Mouse (Mus musculus) heart, adult 11 months (tissue): Measurements from ENCODE around the gene Pde11a.
A peak's percentile ranks its signal among the peaks of the same experiment; 100 is the strongest.

Experiments
- DNase-seq: peaks from one replicate; pipeline ENCODE4 v3.0.0; 2022

Pde11a gene

DNA sequence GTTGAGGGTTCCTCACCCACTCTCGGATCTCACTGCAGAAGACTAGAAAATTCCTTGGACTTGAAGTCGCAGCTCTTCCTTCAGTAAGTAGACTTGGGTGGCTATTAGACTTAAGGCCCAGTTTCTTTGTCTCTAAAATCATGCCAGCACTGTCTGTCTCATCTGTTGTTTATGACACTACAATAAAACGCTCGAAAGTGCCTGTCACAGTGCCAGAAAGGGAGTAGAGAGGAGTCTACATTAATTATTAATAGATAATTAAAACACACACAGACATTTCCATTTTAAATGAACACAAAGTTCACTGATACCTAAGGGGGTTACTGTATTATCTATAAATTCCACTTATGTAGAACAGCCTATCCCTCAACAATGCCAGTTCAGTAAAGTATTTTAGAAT, 287.7 kb downstream of the Pde11a start:
- no peak for DNase-seq

DNA sequence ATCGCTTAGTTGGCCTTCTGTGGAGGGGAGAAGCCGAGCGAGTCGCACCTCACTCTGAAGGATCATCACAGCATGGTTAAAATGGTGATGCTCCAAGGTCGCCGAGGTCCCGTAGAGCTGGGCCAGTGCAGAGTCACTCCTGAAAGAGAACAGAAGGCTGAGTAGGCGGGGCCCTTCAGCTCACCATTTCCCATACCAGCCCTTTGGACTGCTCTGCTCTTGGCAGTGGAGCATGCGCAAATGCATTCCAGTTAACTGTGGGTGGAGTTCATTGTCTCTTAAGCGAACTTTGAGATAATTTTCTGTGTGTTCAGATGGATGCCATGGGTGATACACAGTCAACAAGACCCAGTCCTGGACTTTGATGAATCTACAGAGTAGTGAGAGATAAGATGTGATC, 288.5 kb downstream of the Pde11a start:
- DNase-seq, result no peak

GRCm38 (mm10) chr2:76049529-76049928, 289.0 kb downstream of the Pde11a start:
- no peak for DNase-seq

- no peak for DNase-seq
Measured at GRCm38 (mm10) chr2:76047740-76048139, 290.8 kb downstream of the Pde11a start.

DNA sequence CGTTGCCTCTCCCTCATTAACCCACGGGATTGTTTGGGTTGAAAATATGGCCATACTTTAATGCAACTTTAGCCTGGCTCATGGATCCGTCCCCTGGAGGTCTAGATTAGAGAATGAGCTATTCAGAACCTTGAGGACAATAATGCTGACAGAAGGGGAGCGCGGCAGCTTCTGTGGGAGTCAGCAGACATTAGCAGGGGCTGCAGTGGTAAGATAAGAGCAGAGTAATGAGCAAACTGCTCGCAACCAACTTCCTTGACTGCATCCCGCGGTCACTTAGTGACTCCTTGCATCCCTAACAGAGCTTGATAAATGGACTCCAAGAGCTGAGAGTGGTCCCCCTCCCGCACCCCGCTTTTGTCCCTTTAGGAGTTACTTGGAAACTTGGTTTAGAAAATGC, 296.4 kb downstream of the Pde11a start:
- DNase-seq, result no peak

DNA sequence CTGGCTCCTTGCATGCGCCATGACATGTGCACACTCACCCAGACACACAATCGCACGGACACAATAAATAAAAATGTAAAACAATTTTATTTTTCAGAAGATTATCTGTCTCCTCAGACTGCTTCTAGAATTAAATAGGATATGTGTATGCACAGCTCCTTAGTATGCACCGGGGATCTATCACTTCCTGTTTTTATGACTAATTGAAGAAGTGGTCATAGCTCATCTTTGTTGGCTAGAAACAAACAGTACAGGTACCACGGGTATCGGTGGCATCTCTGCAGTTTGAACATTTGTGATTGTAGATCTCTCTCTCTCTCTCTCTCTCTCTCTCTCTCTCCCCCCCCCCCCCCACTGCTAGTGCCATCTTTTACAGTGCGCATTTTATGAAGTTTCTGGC, 298.5 kb downstream of the Pde11a start:
- DNase-seq, result no peak

DNA sequence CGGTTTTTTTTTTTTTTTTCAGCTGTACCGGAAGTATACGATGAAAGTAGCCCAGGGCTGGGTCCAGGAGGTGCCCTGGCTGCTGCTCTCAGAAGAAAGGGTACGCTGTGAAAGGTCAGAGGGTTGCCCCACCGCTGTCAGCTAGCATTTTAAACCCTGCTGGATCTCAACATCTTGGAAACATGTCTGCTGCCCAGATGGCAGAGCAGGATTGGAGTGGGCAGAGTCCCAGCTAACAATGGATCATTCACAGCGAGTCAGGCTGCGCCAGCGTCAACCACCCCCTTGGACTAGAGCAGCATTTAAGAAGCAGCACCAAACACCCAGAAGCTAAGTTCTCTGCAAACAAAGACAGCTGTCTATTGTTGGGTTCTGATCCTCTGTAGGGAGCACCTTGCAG, 308.5 kb downstream of the Pde11a start:
- no peak for DNase-seq

GRCm38 (mm10) chr2:76029081-76029901, 309.3 kb downstream of the Pde11a start:
- no peak for DNase-seq

GRCm38 (mm10) chr2:76016890-76017289, 321.7 kb downstream of the Pde11a start:
- DNase-seq, result no peak

GRCm38 (mm10) chr2:76016136-76016535, 322.4 kb downstream of the Pde11a start:
- no peak for DNase-seq

DNA sequence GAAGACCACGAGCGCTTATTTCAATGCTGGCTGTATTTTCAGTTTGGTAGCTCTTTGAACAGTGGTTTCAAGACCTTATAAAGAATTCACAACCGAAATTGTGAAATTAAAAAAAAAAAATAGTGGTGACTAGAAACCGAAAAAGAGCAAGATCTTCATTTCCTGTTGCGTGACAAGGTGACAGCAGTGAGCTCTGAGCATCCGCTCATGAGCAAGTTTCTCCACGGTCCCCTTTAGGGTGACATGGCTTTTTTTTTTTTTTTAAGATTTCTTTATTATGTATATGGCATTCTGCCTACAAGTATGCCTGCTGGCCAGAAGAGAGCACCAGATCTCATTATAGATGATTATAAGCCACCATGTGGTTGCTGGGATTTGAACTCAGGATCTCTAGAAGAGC, 323.1 kb downstream of the Pde11a start:
- no peak for DNase-seq

DNA sequence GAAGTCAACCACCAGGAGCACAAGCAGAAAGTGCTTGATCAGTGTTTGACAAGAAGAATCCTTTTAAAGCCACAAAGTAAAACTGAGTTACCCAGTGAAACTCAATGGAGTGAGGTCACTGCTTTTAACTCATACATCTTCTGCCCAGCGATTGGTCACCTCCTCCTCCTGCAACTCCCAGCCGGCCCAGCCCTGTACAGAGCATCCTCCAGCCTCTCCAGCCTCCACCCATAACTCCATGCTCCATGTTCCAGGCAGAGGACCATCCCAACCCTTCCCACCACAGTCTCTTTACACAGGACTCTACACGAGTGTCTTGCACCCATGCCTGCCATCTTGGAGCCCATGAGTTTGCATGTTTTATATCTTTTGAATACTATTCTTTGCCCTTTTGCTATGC, 323.9 kb downstream of the Pde11a start:
- DNase-seq, result no peak

- no peak for DNase-seq
Measured at GRCm38 (mm10) chr2:76006194-76006593, 332.4 kb downstream of the Pde11a start.

- no peak for DNase-seq
Measured at GRCm38 (mm10) chr2:76002899-76003298, 335.7 kb downstream of the Pde11a start.

DNA sequence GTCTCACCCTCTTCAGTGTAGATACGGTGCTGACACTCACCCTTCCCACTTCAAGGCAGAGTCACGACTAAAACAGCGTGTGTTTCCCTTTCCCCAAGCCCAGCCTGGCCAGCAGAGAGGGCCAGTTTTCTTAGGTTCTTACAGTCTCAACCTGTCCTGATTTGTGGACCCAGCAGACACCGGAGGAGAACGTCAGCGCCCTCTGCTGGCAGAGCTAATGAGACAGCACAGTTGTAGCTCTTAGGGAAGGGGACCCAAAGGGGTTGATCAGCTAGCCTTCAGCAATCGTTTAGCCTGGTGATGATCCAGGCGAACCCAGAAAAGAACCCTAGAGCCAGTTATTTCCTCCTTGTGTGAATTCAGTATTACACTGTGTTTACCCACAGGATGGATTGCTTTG, 337.2 kb downstream of the Pde11a start:
- DNase-seq, result peak; percentile 91

DNA sequence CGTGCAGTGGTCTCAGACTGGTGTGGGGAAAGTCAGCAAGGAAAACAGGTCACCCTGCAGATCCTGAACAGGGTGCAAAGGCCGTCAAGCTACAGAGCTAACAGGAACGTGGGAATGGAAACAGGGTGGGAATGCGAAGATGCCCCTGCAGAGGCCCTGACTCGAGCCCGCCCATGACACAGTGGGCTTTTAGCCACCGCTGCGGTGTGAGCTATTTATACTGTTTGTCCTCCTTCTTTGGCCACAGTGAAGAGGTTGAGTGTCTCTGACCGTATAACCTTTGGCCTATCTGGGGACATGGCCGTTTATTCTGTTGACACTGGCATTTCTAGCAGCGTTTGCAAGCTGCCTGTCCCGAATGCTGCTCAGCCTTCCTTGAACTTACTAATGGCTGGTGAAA, 338.9 kb downstream of the Pde11a start:
- DNase-seq, result peak; percentile 90

GRCm38 (mm10) chr2:75998692-75999091, 339.9 kb downstream of the Pde11a start:
- DNase-seq, result peak; percentile 40

GRCm38 (mm10) chr2:75997726-75998125, 340.8 kb downstream of the Pde11a start:
- DNase-seq, result peak; percentile 81

- DNase-seq, result peak; percentile 68
Measured at GRCm38 (mm10) chr2:75994841-75995240, 343.7 kb downstream of the Pde11a start.

GRCm38 (mm10) chr2:75991581-75992205, 346.9 kb downstream of the Pde11a start:
- DNase-seq, result peak; percentile 82

DNA sequence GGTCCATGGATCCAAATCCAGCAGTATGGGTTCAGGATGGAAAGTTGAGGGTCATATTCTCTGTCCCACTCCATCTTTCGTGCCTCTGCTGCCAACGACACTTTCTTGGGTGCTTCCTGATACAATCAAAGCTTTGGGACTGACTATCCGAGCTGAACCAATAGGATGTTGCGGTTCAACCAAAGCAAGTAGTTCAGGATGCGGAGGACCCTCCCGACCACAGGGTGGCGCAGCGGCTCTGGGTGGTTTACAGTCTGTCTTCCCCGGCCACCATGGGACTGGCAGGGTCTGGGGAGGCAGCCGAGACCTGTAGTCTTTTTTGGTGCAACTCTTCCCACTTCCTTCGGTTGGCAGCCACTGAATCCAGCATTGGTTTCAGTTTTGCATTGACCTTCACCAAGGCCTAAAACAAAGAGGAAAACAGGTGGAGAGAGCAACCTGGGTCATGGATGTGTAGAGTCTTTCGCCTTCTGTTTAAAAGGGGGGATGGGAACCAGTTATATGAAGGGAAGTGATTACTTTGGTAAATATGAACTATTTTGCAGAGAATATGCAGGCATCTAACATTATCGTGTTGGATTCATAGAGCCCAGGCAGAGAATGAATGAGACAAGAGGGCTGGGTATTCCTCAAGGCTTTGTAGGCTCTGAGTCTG, 347.6 kb downstream of the Pde11a start:
- DNase-seq, result peak; percentile 96

- DNase-seq, result peak; percentile 10
Measured at GRCm38 (mm10) chr2:75989694-75990093, 348.9 kb downstream of the Pde11a start.

DNA sequence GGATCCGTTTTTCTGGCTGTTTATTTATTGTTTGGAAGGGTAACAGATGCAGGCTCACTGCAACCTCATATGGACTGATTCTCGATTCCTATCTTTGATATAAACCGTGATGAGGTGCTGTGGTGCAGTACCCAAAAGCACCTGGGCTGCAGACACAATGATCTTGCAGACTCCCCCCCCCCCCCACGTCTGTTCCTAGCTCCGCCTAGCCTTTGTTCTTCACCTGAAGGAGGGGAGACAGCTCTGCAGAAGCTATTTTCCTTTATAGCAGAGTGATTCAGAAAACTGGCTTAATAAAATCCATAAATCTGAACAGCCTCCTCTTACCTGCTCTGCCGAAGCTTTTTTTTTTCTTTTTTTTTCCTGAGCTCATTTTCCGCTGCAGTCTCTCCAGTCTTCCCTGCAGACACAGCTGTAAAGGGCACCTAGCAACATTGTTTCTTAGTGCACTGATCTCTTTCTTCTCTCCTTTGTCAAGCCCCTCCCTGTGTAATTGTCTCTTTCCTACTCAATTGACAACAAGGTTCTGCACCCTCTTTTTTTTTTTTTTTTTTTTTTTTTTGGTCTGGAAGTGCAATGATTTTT, 349.7 kb downstream of the Pde11a start:
- no peak for DNase-seq

DNA sequence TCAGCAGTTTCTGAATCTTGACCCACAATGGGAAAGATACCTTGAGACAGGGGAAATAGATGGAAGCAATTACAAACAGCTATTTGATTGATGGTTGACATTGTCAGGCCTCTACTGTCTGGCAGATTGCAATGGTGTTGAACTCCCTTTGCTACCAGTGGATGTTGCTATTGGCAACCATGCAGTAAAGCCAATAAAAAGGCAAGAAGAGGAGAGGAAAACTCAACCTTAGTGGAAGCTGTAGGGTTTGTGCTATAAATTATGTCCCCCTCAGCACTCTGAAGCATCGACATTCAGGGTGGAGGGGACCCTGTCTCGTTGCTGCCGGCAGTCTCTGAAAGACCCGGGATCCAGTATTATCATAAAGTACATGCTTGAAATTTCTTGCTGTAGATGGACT, 350.2 kb downstream of the Pde11a start:
- DNase-seq, result peak; percentile 48
